Mouse (Mus musculus): ENCODE measurements around the gene Gpx7. TPM values are rescaled to one million over a fixed set of nuclear protein-coding genes. Genes with fewer than 3 reads are reported as not detected.

The Gpx7 gene
- polyA plus RNA-seq, 1 experiment from 2014 or later = 51.4 TPM

DNA sequence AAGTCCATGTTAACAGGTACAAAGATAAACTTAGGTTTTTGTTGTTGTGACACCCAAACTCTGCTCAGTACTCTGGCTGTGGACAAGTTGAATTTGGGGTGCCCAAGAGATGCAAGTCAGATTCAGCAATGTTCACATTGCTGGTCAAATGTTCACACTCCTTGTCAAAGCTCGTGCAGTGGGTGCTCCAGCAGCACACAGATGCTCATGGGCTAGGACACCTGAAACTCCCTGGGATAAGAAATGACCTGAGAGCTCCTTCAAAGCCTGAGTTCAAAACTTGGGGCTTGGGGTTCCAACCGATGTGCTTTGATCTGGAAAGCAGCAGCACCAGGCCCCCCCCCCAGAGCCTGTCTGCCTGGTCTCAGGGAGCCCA is 24.8 kb upstream of the Gpx7 start:
- no peaks in the 10 kb centered on the region for H3K36me3 ChIP-seq (ENCODE audit: control insufficient read depth, insufficient read depth)
- 51% methylated on average over 2 of the region's 2 CpGs for WGBS
- no peaks in the 10 kb centered on the region for H3K9me3 ChIP-seq (replicated peaks; ENCODE audit: control insufficient read depth, low read length)
- H3K4me3 ChIP-seq (ENCODE audit: low read length) = no peak overlapping the region
- H3K27me3 ChIP-seq (ENCODE audit: control insufficient read depth, insufficient read depth, low read length) = no peaks in the 10 kb centered on the region
- H3K4me2 ChIP-seq (ENCODE audit: low read depth, low read length) = no peak overlapping the region
- H3K4me1 ChIP-seq (ENCODE audit: control insufficient read depth, insufficient read depth, low read length) = peaks cover 6% of the 10 kb centered on the region
- no peak for ATAC-seq (replicated peaks; ENCODE audit: extremely low read depth, insufficient read depth, low FRiP score)
- no peak overlapping the region for H3K27ac ChIP-seq (ENCODE audit: low read length)
- no peak overlapping the region for H3K9ac ChIP-seq (ENCODE audit: low read length)

DNA sequence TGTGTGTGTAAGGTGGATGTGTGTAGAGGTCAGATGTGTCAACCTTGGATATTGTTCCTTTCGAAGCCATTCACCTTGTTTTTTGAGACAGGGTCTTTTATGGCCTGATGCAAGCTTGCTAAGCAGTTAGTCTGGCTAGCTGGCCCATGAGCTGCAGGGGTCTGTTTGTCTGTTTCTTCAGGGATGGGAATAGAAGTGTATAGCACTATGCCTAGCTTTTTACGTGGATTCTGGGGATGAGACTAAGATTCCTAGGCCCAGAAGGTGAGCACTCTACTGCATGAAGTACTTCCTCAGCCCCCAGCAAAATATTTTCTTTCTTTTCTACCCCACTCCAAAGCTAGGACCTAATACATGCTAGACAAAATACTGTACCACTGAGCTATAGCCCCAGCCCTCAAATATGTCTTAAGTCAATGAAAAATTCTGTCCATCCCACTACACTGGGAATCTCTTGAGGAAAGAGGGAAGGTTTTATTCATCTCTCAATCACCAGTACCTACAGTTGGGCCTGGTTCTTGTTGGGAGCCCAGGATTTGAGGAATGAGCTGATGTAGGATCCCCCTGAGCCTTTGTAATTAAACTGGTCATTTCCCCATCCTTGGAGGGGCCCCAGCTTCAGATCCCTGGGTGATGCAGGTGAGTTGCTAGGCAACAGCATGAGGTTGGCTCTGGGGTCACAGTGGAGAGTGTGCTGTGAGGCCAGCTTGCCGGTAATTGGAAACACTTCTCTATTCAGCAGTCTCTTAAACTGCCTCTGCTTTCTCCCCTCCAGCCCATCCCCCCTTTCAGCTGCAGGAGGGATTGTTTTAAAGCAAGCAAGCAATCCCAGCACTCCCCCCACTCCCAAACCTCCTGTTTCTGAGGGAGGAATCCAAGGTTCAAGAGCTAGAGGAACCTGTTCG is 24.1 kb upstream of the Gpx7 start:
- no peak overlapping the region for H3K4me3 ChIP-seq (ENCODE audit: low read length)
- no peaks in the 10 kb centered on the region for H3K27me3 ChIP-seq (ENCODE audit: control insufficient read depth, insufficient read depth, low read length)
- H3K36me3 ChIP-seq (ENCODE audit: control insufficient read depth, insufficient read depth) = no peaks in the 10 kb centered on the region
- no peaks in the 10 kb centered on the region for H3K9me3 ChIP-seq (replicated peaks; ENCODE audit: control insufficient read depth, low read length)
- 62% methylated on average over 4 of the region's 4 CpGs for WGBS
- H3K4me2 ChIP-seq (ENCODE audit: low read depth, low read length) = no peak overlapping the region
- no peak for ATAC-seq (replicated peaks; ENCODE audit: extremely low read depth, insufficient read depth, low FRiP score)
- H3K27ac ChIP-seq (ENCODE audit: low read length) = no peak overlapping the region
- peaks cover 6% of the 10 kb centered on the region for H3K4me1 ChIP-seq (ENCODE audit: control insufficient read depth, insufficient read depth, low read length)
- H3K9ac ChIP-seq (ENCODE audit: low read length) = no peak overlapping the region

DNA sequence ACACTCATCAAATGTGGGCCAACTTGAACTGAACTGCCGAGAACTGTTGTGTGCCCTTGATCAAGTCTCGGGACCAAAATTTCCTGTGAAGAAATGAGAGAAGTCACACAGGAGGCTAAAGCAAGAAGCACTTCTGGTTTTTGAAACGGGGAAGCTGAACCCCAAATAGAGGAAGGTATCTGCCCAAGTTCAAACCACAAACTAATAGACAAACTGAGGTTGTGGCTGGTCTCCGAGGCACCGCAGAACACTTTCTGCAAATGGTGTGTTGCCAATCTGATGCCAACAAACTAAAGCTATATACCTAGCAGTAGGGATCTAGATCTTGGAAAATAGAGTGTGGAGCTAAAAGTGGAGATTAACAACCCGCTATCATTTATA is 21.6 kb upstream of the Gpx7 start:
- no peak overlapping the region for H3K9ac ChIP-seq (ENCODE audit: low read length)
- no peak for ATAC-seq (replicated peaks; ENCODE audit: extremely low read depth, insufficient read depth, low FRiP score)
- no peaks in the 10 kb centered on the region for H3K36me3 ChIP-seq (ENCODE audit: control insufficient read depth, insufficient read depth)
- no peak overlapping the region for H3K4me2 ChIP-seq (ENCODE audit: low read depth, low read length)
- no peaks in the 10 kb centered on the region for H3K9me3 ChIP-seq (replicated peaks; ENCODE audit: control insufficient read depth, low read length)
- no peaks in the 10 kb centered on the region for H3K27me3 ChIP-seq (ENCODE audit: control insufficient read depth, insufficient read depth, low read length)
- peaks cover 6% of the 10 kb centered on the region for H3K4me1 ChIP-seq (ENCODE audit: control insufficient read depth, insufficient read depth, low read length)
- no peak overlapping the region for H3K4me3 ChIP-seq (ENCODE audit: low read length)
- H3K27ac ChIP-seq (ENCODE audit: low read length) = no peak overlapping the region
- 65% methylated on average over 6 of the region's 6 CpGs for WGBS

DNA sequence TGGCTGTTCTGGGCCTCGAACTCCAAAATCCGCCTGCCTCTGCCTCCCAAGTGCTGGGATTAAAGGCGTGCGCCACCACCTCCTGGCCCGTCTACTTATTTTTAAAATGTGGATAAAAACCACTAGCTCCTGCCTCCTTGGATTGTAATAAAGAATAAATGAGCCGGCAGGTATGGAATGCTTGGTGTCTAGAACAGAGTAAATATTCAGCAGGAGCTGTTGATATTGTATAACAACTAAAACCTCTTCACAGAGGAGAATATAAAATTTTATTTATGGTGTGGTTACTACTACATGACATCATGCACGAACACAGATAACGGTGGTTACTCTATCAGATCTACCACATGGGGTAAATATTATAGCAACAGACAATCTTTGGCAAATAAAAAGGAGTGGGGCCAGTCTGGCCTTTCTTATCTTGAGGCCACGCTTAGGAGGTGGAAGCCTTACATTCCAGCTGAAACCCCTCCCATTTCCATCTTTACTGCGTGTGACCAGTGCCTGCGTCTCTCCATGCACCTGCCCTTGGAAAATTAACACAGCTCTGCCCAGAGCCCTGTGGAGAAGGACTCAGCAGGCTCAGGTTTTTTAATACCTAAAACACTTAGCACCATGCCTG is 21.1 kb upstream of the Gpx7 start:
- ATAC-seq (replicated peaks; ENCODE audit: extremely low read depth, insufficient read depth, low FRiP score) = no peak
- Histone ChIP-seq H3K9ac (ENCODE audit: low read length) (no peak overlapping the region), H3K9me3 (replicated peaks; ENCODE audit: control insufficient read depth, low read length) (no peaks in the 10 kb centered on the region), H3K27me3 (ENCODE audit: control insufficient read depth, insufficient read depth, low read length) (no peaks in the 10 kb centered on the region), H3K4me2 (ENCODE audit: low read depth, low read length) (no peak overlapping the region), H3K27ac (ENCODE audit: low read length) (no peak overlapping the region), H3K4me1 (ENCODE audit: control insufficient read depth, insufficient read depth, low read length) (peaks cover 6% of the 10 kb centered on the region), H3K36me3 (ENCODE audit: control insufficient read depth, insufficient read depth) (no peaks in the 10 kb centered on the region), H3K4me3 (ENCODE audit: low read length) (no peak overlapping the region)
- WGBS = 50% methylated on average over 11 of the region's 11 CpGs

DNA sequence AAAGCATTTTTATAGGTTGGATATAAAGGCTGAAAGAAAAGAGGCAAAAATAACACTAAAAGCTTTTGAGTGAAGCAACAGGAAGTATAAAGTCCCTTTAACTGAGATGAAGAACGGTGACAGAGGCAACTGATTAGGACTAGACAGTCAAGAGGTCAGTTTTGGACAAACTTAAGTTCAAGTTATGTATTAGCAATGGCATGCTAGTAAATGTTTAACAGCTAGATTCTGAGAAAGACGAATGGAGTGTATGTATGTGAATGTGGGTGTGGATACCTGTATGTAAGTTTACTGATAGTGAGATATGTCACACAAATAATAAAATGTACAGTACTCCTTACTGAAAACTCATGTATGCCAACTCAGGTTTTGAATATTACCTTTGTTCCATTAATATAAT is 17.8 kb upstream of the Gpx7 start:
- Histone ChIP-seq H3K9me3 (replicated peaks; ENCODE audit: control insufficient read depth, low read length) (no peaks in the 10 kb centered on the region), H3K4me2 (ENCODE audit: low read depth, low read length) (no peak overlapping the region), H3K27me3 (ENCODE audit: control insufficient read depth, insufficient read depth, low read length) (no peaks in the 10 kb centered on the region), H3K36me3 (ENCODE audit: control insufficient read depth, insufficient read depth) (no peaks in the 10 kb centered on the region), H3K4me3 (ENCODE audit: low read length) (no peak overlapping the region), H3K27ac (ENCODE audit: low read length) (no peak overlapping the region), H3K9ac (ENCODE audit: low read length) (no peak overlapping the region), H3K4me1 (ENCODE audit: control insufficient read depth, insufficient read depth, low read length) (peaks cover 6% of the 10 kb centered on the region)
- ATAC-seq (replicated peaks; ENCODE audit: extremely low read depth, insufficient read depth, low FRiP score) = no peak
- WGBS = 53% methylated on average over 2 of the region's 2 CpGs

DNA sequence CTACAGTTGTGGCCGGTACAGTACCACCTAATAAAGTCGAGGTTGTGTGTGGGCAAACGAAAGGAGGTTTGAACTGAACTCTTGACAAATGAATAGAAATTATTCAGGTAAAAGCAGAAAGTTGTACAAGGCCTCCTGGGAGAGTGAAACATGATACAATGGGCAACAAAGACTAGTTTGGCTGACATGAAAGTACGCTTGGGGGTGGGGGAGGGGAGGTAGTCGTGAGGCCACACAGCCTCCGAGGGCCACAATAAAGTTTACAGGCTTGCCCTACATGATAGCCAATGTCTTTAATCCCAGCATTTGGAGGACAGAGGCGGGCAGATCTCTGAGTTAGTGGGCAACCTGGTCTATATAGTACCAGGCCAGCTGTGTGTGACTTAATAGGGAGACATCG is 860 bp upstream of the Gpx7 start:
- Histone ChIP-seq H3K36me3 (ENCODE audit: control insufficient read depth, insufficient read depth) (no peaks in the 10 kb centered on the region), H3K4me1 (ENCODE audit: control insufficient read depth, insufficient read depth, low read length) (peaks cover 10% of the 10 kb centered on the region), H3K9me3 (replicated peaks; ENCODE audit: control insufficient read depth, low read length) (0 out of 2 replicates have a peak, but pooled peaks cover 4% of the 10 kb centered on the region), H3K4me2 (ENCODE audit: low read depth, low read length) (peak overlapping the region; percentile 84; the same call in 1 of the 2 replicates), H3K9ac (ENCODE audit: low read length) (no peak overlapping the region), H3K27ac (ENCODE audit: low read length) (no peak overlapping the region), H3K4me3 (ENCODE audit: low read length) (no peak overlapping the region), H3K27me3 (ENCODE audit: control insufficient read depth, insufficient read depth, low read length) (no peaks in the 10 kb centered on the region)
- WGBS = 52% methylated on average over 8 of the region's 8 CpGs
- no peak for ATAC-seq (replicated peaks; ENCODE audit: extremely low read depth, insufficient read depth, low FRiP score)

DNA sequence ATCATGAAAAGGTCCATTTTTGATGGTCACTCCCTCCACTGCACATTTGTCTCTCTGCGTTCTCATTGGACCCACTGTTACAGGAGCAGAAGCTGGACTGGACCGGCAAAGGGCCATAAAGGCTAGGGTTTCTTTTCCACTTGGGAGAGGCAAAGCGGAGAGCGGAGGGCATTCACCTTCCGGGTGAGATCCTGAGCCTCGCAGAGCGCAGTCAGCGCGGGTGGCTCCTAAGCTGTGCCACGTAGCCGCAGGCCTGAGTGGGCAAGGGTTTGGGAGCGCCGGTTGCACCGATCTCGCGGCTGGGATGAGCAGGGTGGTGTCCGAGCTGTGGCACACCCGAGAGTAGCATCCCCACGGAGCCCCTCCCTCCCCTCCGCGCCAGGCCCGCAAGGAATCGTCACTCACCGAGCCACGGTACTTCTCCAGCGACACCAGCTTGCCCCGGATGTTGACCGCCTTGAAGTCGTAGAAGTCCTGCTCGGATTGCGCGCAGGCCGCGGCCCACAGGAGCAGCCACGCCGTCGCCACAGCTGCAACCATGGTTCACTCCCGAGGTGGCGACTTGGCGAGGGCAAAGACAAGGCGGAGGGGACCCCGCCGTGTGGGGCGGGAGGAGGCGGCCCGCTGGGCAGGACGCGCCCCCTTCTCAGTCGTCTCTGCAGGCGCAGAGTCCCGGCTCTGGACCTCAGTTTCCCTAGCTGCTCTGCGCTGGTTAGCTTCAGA is 462 bp downstream of the Gpx7 start:
- peak; percentile 73 for ATAC-seq (replicated peaks; ENCODE audit: extremely low read depth, insufficient read depth, low FRiP score)
- peak overlapping the region; percentile 84 for H3K4me2 ChIP-seq (ENCODE audit: low read depth, low read length)
- WGBS = 3% methylated on average over 52 of the region's 52 CpGs

DNA sequence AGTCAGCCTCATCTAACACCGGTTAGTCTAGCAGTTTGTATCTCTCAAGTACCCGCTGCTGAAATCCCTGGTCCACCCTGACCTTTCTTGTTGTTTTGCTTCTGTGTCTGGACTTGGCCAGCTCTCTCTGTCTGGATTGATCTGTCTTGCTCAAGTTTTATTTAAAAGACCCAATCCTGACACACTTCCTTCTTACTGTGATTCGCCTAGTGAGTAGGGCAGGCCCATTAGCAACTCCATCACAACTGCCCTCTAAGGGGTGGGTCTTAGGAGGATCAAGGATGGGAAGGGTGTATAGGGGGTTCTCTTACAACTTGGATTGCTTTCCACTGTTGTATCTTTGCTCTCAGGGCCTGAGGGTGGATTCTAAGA is 1.0 kb downstream of the Gpx7 start:
- ATAC-seq (replicated peaks; ENCODE audit: extremely low read depth, insufficient read depth, low FRiP score) = peak; percentile 69
- Histone ChIP-seq H3K36me3 (ENCODE audit: control insufficient read depth, insufficient read depth) (peaks cover under 1% of the 10 kb centered on the region; the same call in 1 of the 2 replicates), H3K9ac (ENCODE audit: low read length) (peak overlapping the region; percentile 85), H3K4me2 (ENCODE audit: low read depth, low read length) (peak overlapping the region; percentile 84), H3K9me3 (replicated peaks; ENCODE audit: control insufficient read depth, low read length) (0 out of 2 replicates have a peak, but pooled peaks cover 4% of the 10 kb centered on the region), H3K4me3 (ENCODE audit: low read length) (peak overlapping the region; percentile 61), H3K27ac (ENCODE audit: low read length) (peak overlapping the region; percentile 69), H3K27me3 (ENCODE audit: control insufficient read depth, insufficient read depth, low read length) (no peaks in the 10 kb centered on the region), H3K4me1 (ENCODE audit: control insufficient read depth, insufficient read depth, low read length) (peaks cover 10% of the 10 kb centered on the region)
- WGBS = 49% methylated on average over 3 of the region's 3 CpGs

More for the DNA sequence above, 462 bp downstream of the Gpx7 start:
- no peaks in the 10 kb centered on the region for H3K36me3 ChIP-seq (ENCODE audit: control insufficient read depth, insufficient read depth)
- H3K9me3 ChIP-seq (replicated peaks; ENCODE audit: control insufficient read depth, low read length) = 0 out of 2 replicates have a peak, but pooled peaks cover 4% of the 10 kb centered on the region
- peak overlapping the region; percentile 85 for H3K9ac ChIP-seq (ENCODE audit: low read length)
- no peaks in the 10 kb centered on the region for H3K27me3 ChIP-seq (ENCODE audit: control insufficient read depth, insufficient read depth, low read length)
- H3K4me1 ChIP-seq (ENCODE audit: control insufficient read depth, insufficient read depth, low read length) = peaks cover 10% of the 10 kb centered on the region
- peak overlapping the region; percentile 69 for H3K27ac ChIP-seq (ENCODE audit: low read length)
- peak overlapping the region; percentile 61 for H3K4me3 ChIP-seq (ENCODE audit: low read length)

Measured in heart, embryonic 16.5 days (tissue).